Mouse (Mus musculus) kidney, postnatal 0 days (tissue): ENCODE measurements at regions not wholly inside any gene's neighbourhood (a gene's known extent, or its start where the extent isn't known, plus 50 kb on each side); places are given as distances from the start of the nearest gene placed in this dataset.
A peak's percentile ranks its signal among the peaks of the same experiment; 100 is the strongest.

Experiments
- ATAC-seq: fragments of 200-750 bp; cut with Nextera tagmentation; replicated peaks from 2 replicates; pipeline ENCODE4 v1.8.0; 2017; ENCODE audit warnings: low read depth, moderate number of reproducible peaks, moderate TSS enrichment, moderate library complexity; ENCODE audit not compliant: low FRiP score
- DNase-seq: peaks from one replicate; pipeline ENCODE4 v3.0.0-alpha.2; 2016; ENCODE audit warnings: low spot score
- H3K27ac ChIP-seq: fragments of 300-500 bp; sonication (generic); 2 replicates; pipeline ENCODE4 v1.5.1; 2014; ENCODE audit warnings: mild to moderate bottlenecking
- H3K27me3 ChIP-seq: fragments of 300-500 bp; sonication (generic); 2 replicates; pipeline ENCODE4 v1.6.1; 2014; ENCODE audit warnings: low read length, mixed read lengths; ENCODE audit not compliant: insufficient read depth
- H3K36me3 ChIP-seq: fragments of 300-500 bp; sonication (generic); 2 replicates; pipeline ENCODE4 v1.6.1; 2014; ENCODE audit warnings: low read length, mixed read lengths; ENCODE audit not compliant: insufficient read depth
- H3K4me1 ChIP-seq: fragments of 300-500 bp; sonication (generic); replicated peaks from 2 replicates; pipeline ENCODE4 v1.6.1; 2014; ENCODE audit warnings: antibody characterized with exemption, low read length, mixed read lengths; ENCODE audit not compliant: insufficient read depth
- H3K4me2 ChIP-seq: fragments of 300-500 bp; sonication (generic); 2 replicates; pipeline ENCODE4 v1.6.1; 2014; ENCODE audit warnings: mild to moderate bottlenecking, low read length, moderate library complexity, mixed read lengths
- H3K4me3 ChIP-seq: fragments of 300-500 bp; sonication (generic); replicated peaks from 2 replicates; pipeline ENCODE4 v1.5.1; 2014; ENCODE audit warnings: low read depth, low read length
- H3K9ac ChIP-seq: fragments of 300-500 bp; sonication (generic); 2 replicates; pipeline ENCODE4 v1.6.1; 2014; ENCODE audit warnings: low read depth, low read length
- H3K9me3 ChIP-seq: fragments of 300-500 bp; sonication (generic); replicated peaks from 2 replicates; pipeline ENCODE4 v1.6.1; 2016; ENCODE audit warnings: low read length, inconsistent platforms, mixed read lengths
- CTCF ChIP-seq: IDR thresholded peaks from 2 replicates; pipeline ENCODE4 v1.5.1; 2016; ENCODE audit warnings: antibody characterized with exemption, low read depth, mild to moderate bottlenecking, moderate library complexity
- WGBS: fragments of 180-500 bp; shearing (Covaris S2); extraction: QIAGEN DNeasy Blood & Tissue Kit; methylation state at CpG from one replicate; pipeline ENCODE4 v1.1.7; 2014; 5-methylcytosine and 5-hydroxymethylcytosine counted together

- WGBS: 88% methylated on average over 2 of the region's 2 CpGs
- H3K4me1 ChIP-seq: no peaks in the 10 kb centered on the region
- DNase-seq: no peak
- no peak for ATAC-seq
- H3K4me3 ChIP-seq: no peak overlapping the region
- no peaks in the 10 kb centered on the region for H3K27me3 ChIP-seq
- no peaks in the 10 kb centered on the region for H3K36me3 ChIP-seq
- no peaks in the 10 kb centered on the region for H3K9me3 ChIP-seq
- H3K4me2 ChIP-seq: no peak overlapping the region
- no peak overlapping the region for H3K27ac ChIP-seq
- no peak for TF ChIP-seq CTCF
- no peak overlapping the region for H3K9ac ChIP-seq
These were observed 131.5 kb upstream of the Pdcd1 start for GRCm38 (mm10) chr1:94183876-94184275.

GRCm38 (mm10) chr1:94149958-94150357 is 97.6 kb upstream of the Pdcd1 start:
- Histone ChIP-seq H3K4me2 (no peak overlapping the region), H3K36me3 (no peaks in the 10 kb centered on the region), H3K9me3 (no peaks in the 10 kb centered on the region), H3K9ac (no peak overlapping the region), H3K27me3 (no peaks in the 10 kb centered on the region), H3K27ac (no peak overlapping the region), H3K4me1 (no peaks in the 10 kb centered on the region), H3K4me3 (no peak overlapping the region)
- no peak for TF ChIP-seq CTCF
- 71% methylated on average over 4 of the region's 4 CpGs for WGBS
- DNase-seq: no peak
- ATAC-seq: no peak

- H3K27me3 ChIP-seq: no peaks in the 10 kb centered on the region
- H3K4me2 ChIP-seq: no peak overlapping the region
- no peaks in the 10 kb centered on the region for H3K36me3 ChIP-seq
- H3K27ac ChIP-seq: no peak overlapping the region
- H3K9ac ChIP-seq: no peak overlapping the region
- H3K4me1 ChIP-seq: no peaks in the 10 kb centered on the region
- H3K9me3 ChIP-seq: no peaks in the 10 kb centered on the region
- H3K4me3 ChIP-seq: no peak overlapping the region
- 70% methylated on average over 4 of the region's 4 CpGs for WGBS
- ATAC-seq (no peak), DNase-seq (no peak)
- no peak for TF ChIP-seq CTCF
These were observed 94.7 kb upstream of the Pdcd1 start for GRCm38 (mm10) chr1:94147015-94147414.

GRCm38 (mm10) chr1:94140518-94140917 is 88.2 kb upstream of the Pdcd1 start:
- no peak for TF ChIP-seq CTCF
- DNase-seq: no peak
- no peak overlapping the region for H3K9ac ChIP-seq
- no peak for ATAC-seq
- H3K27ac ChIP-seq: no peak overlapping the region
- 68% methylated on average over 3 of the region's 3 CpGs for WGBS
- H3K36me3 ChIP-seq: no peaks in the 10 kb centered on the region
- H3K4me3 ChIP-seq: no peak overlapping the region
- H3K4me2 ChIP-seq: no peak overlapping the region
- H3K9me3 ChIP-seq: no peaks in the 10 kb centered on the region
- no peaks in the 10 kb centered on the region for H3K4me1 ChIP-seq
- H3K27me3 ChIP-seq: no peaks in the 10 kb centered on the region

- TF ChIP-seq CTCF: peak; percentile 67
- Histone ChIP-seq H3K4me3 (no peak overlapping the region), H3K27me3 (no peaks in the 10 kb centered on the region), H3K4me2 (no peak overlapping the region), H3K4me1 (no peaks in the 10 kb centered on the region), H3K27ac (no peak overlapping the region), H3K9ac (no peak overlapping the region), H3K36me3 (no peaks in the 10 kb centered on the region), H3K9me3 (no peaks in the 10 kb centered on the region)
- WGBS: 78% methylated on average over 5 of the region's 5 CpGs
- ATAC-seq (no peak), DNase-seq (peak; percentile 47)
These were observed 87.2 kb upstream of the Pdcd1 start for GRCm38 (mm10) chr1:94139445-94140062.

- Histone ChIP-seq H3K4me1 (no peaks in the 10 kb centered on the region), H3K4me3 (no peak overlapping the region), H3K9me3 (no peaks in the 10 kb centered on the region), H3K4me2 (no peak overlapping the region), H3K36me3 (no peaks in the 10 kb centered on the region), H3K9ac (no peak overlapping the region), H3K27ac (no peak overlapping the region), H3K27me3 (no peaks in the 10 kb centered on the region)
- DNase-seq: no peak
- no peak for TF ChIP-seq CTCF
- WGBS: 85% methylated on average over 8 of the region's 8 CpGs
- no peak for ATAC-seq
These were observed 84.4 kb upstream of the Pdcd1 start for GRCm38 (mm10) chr1:94136731-94137130.
